Mouse (Mus musculus) MEL (cell line): Measurements from ENCODE around the gene Raver2. TPM values are rescaled to one million over a fixed set of nuclear protein-coding genes. Genes with fewer than 3 reads are reported as not detected.

ENCODE experiments used
- DNase-seq: peaks from one replicate; pipeline ENCODE4 v3.0.0; 2011; ENCODE audit warnings: low read depth, low spot score
- H3K27ac ChIP-seq: 2 replicates; pipeline ENCODE4 v1.5.1; 2012; ENCODE audit warnings: low read depth, mild to moderate bottlenecking, control low read depth, low read length, moderate library complexity; ENCODE audit not compliant: control insufficient read depth
- H3K27me3 ChIP-seq, 2 experiments: fragments of 150-350 bp in 1 of 2; sonication (generic) in 1 of 2; 2 replicates each; pipeline ENCODE4 v1.6.1; 2012; ENCODE audit warnings: low read length in 2 of 2, mild to moderate bottlenecking in 2 of 2, improper control_type of control experiment in 1 of 2, moderate library complexity in 1 of 2; ENCODE audit not compliant: insufficient read depth in 2 of 2, control insufficient read depth in 1 of 2
- H3K36me3 ChIP-seq, 2 experiments: 2 replicates each; pipeline ENCODE4 v1.6.1; 2012 to 2014; ENCODE audit warnings: low read length in 2 of 2, improper control_type of control experiment in 1 of 2, inconsistent platforms in 1 of 2, mild to moderate bottlenecking in 1 of 2; ENCODE audit not compliant: insufficient read depth in 2 of 2, control insufficient read depth in 1 of 2
- H3K4me1 ChIP-seq, 2 experiments: fragments of 150-350 bp in 1 of 2; sonication (generic) in 1 of 2; 2 replicates each; pipeline ENCODE4 v1.6.1; 2012; ENCODE audit warnings: low read length in 2 of 2, improper control_type of control experiment in 1 of 2, mild to moderate bottlenecking in 1 of 2; ENCODE audit not compliant: insufficient read depth in 2 of 2, control insufficient read depth in 1 of 2
- H3K4me3 ChIP-seq, 2 experiments: fragments of 150-350 bp in 1 of 2; sonication (generic) in 1 of 2; 2 replicates each; pipeline ENCODE4 v1.5.1; 2012; ENCODE audit warnings: low read depth in 2 of 2, low read length in 2 of 2, mild to moderate bottlenecking in 2 of 2, moderate library complexity in 2 of 2, control low read depth in 1 of 2, improper control_type of control experiment in 1 of 2; ENCODE audit not compliant: control insufficient read depth in 1 of 2, insufficient read depth in 1 of 2
- H3K79me2 ChIP-seq: 2 replicates; pipeline ENCODE4 v1.6.1; 2012; ENCODE audit warnings: mild to moderate bottlenecking, low read length, moderate library complexity; ENCODE audit not compliant: control insufficient read depth, poor library complexity, insufficient read depth
- H3K9ac ChIP-seq: 2 replicates; pipeline ENCODE4 v1.6.1; 2012; ENCODE audit warnings: low read depth, mild to moderate bottlenecking, control low read depth, low read length, moderate library complexity; ENCODE audit not compliant: control insufficient read depth, poor library complexity, severe bottlenecking
- H3K9me3 ChIP-seq: fragments of 150-350 bp; sonication (generic); replicated peaks from 2 replicates; pipeline ENCODE4 v1.6.1; 2012; ENCODE audit warnings: mild to moderate bottlenecking, low read length, improper control_type of control experiment, moderate library complexity; ENCODE audit not compliant: insufficient read depth
- CHD1 ChIP-seq: IDR thresholded peaks from 2 replicates; pipeline ENCODE4 v1.6.1; 2012; ENCODE audit warnings: low read depth, mild to moderate bottlenecking, inconsistent platforms, low read length, improper control_type of control experiment
- CHD2 ChIP-seq: IDR thresholded peaks from 2 replicates; pipeline ENCODE4 v1.6.1; 2011; ENCODE audit warnings: low read length, improper control_type of control experiment
- CTCF ChIP-seq, 3 experiments: IDR thresholded peaks in 2 of 3; conservative IDR thresholded peaks in 1 of 3; 2 replicates each; pipeline ENCODE4 v1.5.1; 2011 to 2012; ENCODE audit warnings: low read length in 3 of 3, low read depth in 2 of 3, mild to moderate bottlenecking in 2 of 3, improper control_type of control experiment in 1 of 3, inconsistent platforms in 1 of 3, mixed read lengths in 1 of 3, moderate library complexity in 1 of 3; ENCODE audit not compliant: control insufficient read depth in 1 of 3, insufficient read depth in 1 of 3, poor library complexity in 1 of 3, severe bottlenecking in 1 of 3
- ELF1 ChIP-seq: IDR thresholded peaks from 2 replicates; pipeline ENCODE4 v1.6.1; 2014; ENCODE audit warnings: low read depth, mild to moderate bottlenecking, inconsistent platforms, low read length, improper control_type of control experiment, moderate library complexity
- EP300 ChIP-seq, 2 experiments: IDR thresholded peaks; 2 replicates each; pipeline ENCODE4 v1.6.1; 2011; ENCODE audit warnings: improper control_type of control experiment in 2 of 2, low read length in 2 of 2, low read depth in 1 of 2, mild to moderate bottlenecking in 1 of 2
- GABPA ChIP-seq: IDR thresholded peaks from 2 replicates; pipeline ENCODE4 v1.6.1; 2012; ENCODE audit warnings: low read depth, mild to moderate bottlenecking, inconsistent platforms, low read length, improper control_type of control experiment, moderate library complexity
- GATA1 ChIP-seq: IDR thresholded peaks from 2 replicates; pipeline ENCODE4 v1.6.1; 2011; ENCODE audit warnings: low read depth, low read length, improper control_type of control experiment
- HCFC1 ChIP-seq: IDR thresholded peaks from 2 replicates; pipeline ENCODE4 v1.6.1; 2012; ENCODE audit warnings: low read depth, mild to moderate bottlenecking, inconsistent platforms, low read length, improper control_type of control experiment, moderate library complexity
- JUND ChIP-seq: IDR thresholded peaks from 2 replicates; pipeline ENCODE4 v1.6.1; 2011; ENCODE audit warnings: low read depth, mild to moderate bottlenecking, improper control_type of control experiment, low read length
- KAT2A ChIP-seq: conservative IDR thresholded peaks from 2 replicates; pipeline ENCODE4 v1.6.1; 2012; ENCODE audit warnings: low read depth, low read length, improper control_type of control experiment, inconsistent platforms
- MAFK ChIP-seq: IDR thresholded peaks from 2 replicates; pipeline ENCODE4 v1.6.1; 2011; ENCODE audit warnings: low read depth, mild to moderate bottlenecking, low read length, improper control_type of control experiment, borderline replicate concordance
- MAX ChIP-seq: IDR thresholded peaks from 2 replicates; pipeline ENCODE4 v1.6.1; 2011; ENCODE audit warnings: low read length, improper control_type of control experiment
- MAZ ChIP-seq: IDR thresholded peaks from 2 replicates; pipeline ENCODE4 v1.6.1; 2012; ENCODE audit warnings: low read depth, mild to moderate bottlenecking, inconsistent platforms, low read length, improper control_type of control experiment
- MXI1 ChIP-seq: IDR thresholded peaks from 2 replicates; pipeline ENCODE4 v1.6.1; 2011; ENCODE audit warnings: mild to moderate bottlenecking, low read depth, low read length, improper control_type of control experiment
- NELFE ChIP-seq: IDR thresholded peaks from 2 replicates; pipeline ENCODE4 v1.6.1; 2011; ENCODE audit warnings: low read depth, low read length, improper control_type of control experiment
- POLR2AphosphoS2 ChIP-seq: IDR thresholded peaks from 2 replicates; pipeline ENCODE4 v1.6.1; 2011; ENCODE audit warnings: low read length, improper control_type of control experiment
- POLR2AphosphoS5 ChIP-seq: IDR thresholded peaks from 2 replicates; pipeline ENCODE4 v1.6.1; 2012; ENCODE audit warnings: low read depth, borderline replicate concordance, mild to moderate bottlenecking, inconsistent platforms, low read length, moderate library complexity, mixed read lengths
- RCOR1 ChIP-seq: IDR thresholded peaks from 2 replicates; pipeline ENCODE4 v1.6.1; 2012; ENCODE audit warnings: low read depth, mild to moderate bottlenecking, inconsistent platforms, low read length, improper control_type of control experiment
- SIN3A ChIP-seq: IDR thresholded peaks from 2 replicates; pipeline ENCODE4 v1.6.1; 2012; ENCODE audit warnings: low read length, improper control_type of control experiment, inconsistent platforms
- SMC3 ChIP-seq: IDR thresholded peaks from 2 replicates; pipeline ENCODE4 v1.6.1; 2011; ENCODE audit warnings: low read depth, low read length, improper control_type of control experiment
- TCF12 ChIP-seq: IDR thresholded peaks from 2 replicates; pipeline ENCODE4 v1.6.1; 2014; ENCODE audit warnings: low read depth, mild to moderate bottlenecking, inconsistent platforms, low read length, improper control_type of control experiment, moderate library complexity
- USF1 ChIP-seq: IDR thresholded peaks from 2 replicates; pipeline ENCODE4 v1.6.1; 2014; ENCODE audit warnings: low read depth, mild to moderate bottlenecking, inconsistent platforms, low read length, improper control_type of control experiment, moderate library complexity
- USF2 ChIP-seq, 2 experiments: IDR thresholded peaks; 2 replicates each; pipeline ENCODE4 v1.6.1; 2011 to 2012; ENCODE audit warnings: improper control_type of control experiment in 2 of 2, low read length in 2 of 2, borderline replicate concordance in 1 of 2, inconsistent platforms in 1 of 2, low read depth in 1 of 2, mild to moderate bottlenecking in 1 of 2; ENCODE audit not compliant: insufficient read depth in 1 of 2
- ZC3H11A ChIP-seq: IDR thresholded peaks from 2 replicates; pipeline ENCODE4 v1.6.1; 2012; ENCODE audit warnings: low read depth, mild to moderate bottlenecking, inconsistent platforms, low read length, improper control_type of control experiment
- ZKSCAN1 ChIP-seq: IDR thresholded peaks from 2 replicates; pipeline ENCODE4 v1.6.1; 2012; ENCODE audit warnings: low read depth, mild to moderate bottlenecking, inconsistent platforms, low read length, improper control_type of control experiment, moderate library complexity
- polyA plus RNA-seq, 2 experiments: library from polyadenylated mRNA; stranded (reverse) in 1 of 2; unstranded in 1 of 2; fragments of >175 nt in 1 of 2; fragments of >200 nt in 1 of 2; gene quantifications; 2 replicates each; pipeline versions ENCODE4 v1.2.1 to v1.2.4; 2012; ENCODE audit warnings: low replicate concordance in 2 of 2, low read depth in 1 of 2; ENCODE audit not compliant: insufficient read length in 2 of 2, insufficient read depth in 1 of 2, missing spikeins in 1 of 2
- total RNA-seq: library from RNA; depleted of rRNA; stranded (reverse); fragments of 300-350 nt; gene quantifications from 2 replicates; pipeline ENCODE4 v1.2.3, GENCODE M21; 2012

Raver2 gene
- total and polyA plus RNA-seq, 3 experiments, result 0.03 to 0.04 TPM; not detected in 1

DNA sequence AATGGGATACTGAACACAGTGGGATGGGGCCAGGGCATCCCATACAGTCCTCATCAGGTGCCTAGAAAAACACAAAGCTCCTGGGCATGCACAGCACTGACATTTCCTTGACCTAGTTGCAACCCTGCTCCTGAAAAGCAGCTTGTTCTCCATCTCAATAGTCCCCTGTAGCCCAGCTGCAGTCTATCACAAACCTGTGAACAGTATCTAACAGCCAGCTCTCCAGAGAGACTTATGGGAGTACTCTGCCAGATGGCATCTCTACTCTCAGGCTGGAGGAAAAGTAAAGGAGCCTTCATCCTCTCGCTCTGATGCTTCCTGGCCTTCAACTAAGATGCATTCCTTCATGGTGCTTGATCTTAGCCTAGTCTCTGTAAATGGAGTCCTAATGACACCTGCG lies 95.9 kb downstream of the Raver2 start:
- peaks cover 6 to 12% of the 10 kb centered on the region in 2 experiments; a peak in 3 of 4 replicates for H3K4me1 ChIP-seq
- DNase-seq, result no peak
- peaks cover 10 to 11% of the 10 kb centered on the region in 2 experiments for H3K36me3 ChIP-seq
- H3K27ac ChIP-seq, result no peak overlapping the region
- H3K79me2 ChIP-seq, result no peaks in the 10 kb centered on the region
- no peak overlapping the region for H3K9ac ChIP-seq
- no peaks in the 10 kb centered on the region for H3K27me3 ChIP-seq
- H3K4me3 ChIP-seq, result no peak overlapping the region
- TF ChIP-seq MAFK (no peak), MAX (no peak), TCF12 (no peak), CHD2 (no peak), ZKSCAN1 (no peak), NELFE (no peak), MXI1 (no peak), CTCF (IDR thresholded peaks at IDR 0.05 in 2 of 3, conservative IDR thresholded peaks at IDR 0.05 in 1 of 3; ENCODE audit: control insufficient read depth in 1 of 3, insufficient read depth in 1 of 3, low read depth in 2 of 3, low read length in 3 of 3, poor library complexity in 1 of 3, severe bottlenecking in 1 of 3) (no peak), SIN3A (no peak), MAZ (no peak), USF1 (no peak), RCOR1 (no peak), KAT2A (no peak), POLR2AphosphoS2 (no peak)
- no peaks in the 10 kb centered on the region for H3K9me3 ChIP-seq

DNA sequence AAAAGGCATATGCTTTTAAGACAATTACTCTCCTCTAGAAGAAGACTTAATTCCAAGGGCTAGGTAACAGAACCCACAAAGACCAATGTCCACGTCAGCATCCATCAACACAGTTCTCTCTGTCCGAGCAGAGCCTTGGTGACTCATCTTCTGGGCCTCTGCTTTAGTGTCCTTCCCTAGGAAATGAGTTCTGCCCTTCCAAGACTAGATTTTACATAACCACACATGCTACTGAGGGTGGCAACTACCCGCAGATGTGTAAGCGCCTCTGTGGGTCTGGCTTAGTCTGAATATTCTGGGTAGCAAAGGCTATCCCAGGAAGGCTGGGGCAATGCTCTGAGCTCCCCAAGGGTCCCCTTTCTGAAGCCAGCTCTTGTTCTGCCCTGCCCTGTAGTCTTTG lies 97.0 kb downstream of the Raver2 start:
- Histone ChIP-seq H3K4me3 (no peak overlapping the region), H3K79me2 (no peaks in the 10 kb centered on the region), H3K9me3 (no peaks in the 10 kb centered on the region), H3K36me3 (peaks cover 12 to 20% of the 10 kb centered on the region in 2 experiments), H3K4me1 (peaks cover 11 to 20% of the 10 kb centered on the region in 2 experiments), H3K9ac (no peak overlapping the region), H3K27me3 (no peaks in the 10 kb centered on the region), H3K27ac (no peak overlapping the region)
- no peak for DNase-seq
- TF ChIP-seq HCFC1 (no peak), SMC3 (no peak), ELF1 (no peak), ZC3H11A (no peak), JUND (no peak), GATA1 (no peak), KAT2A (no peak), USF1 (no peak), GABPA (no peak), TCF12 (no peak), POLR2AphosphoS2 (no peak), NELFE (no peak), MAZ (no peak), EP300 (IDR thresholded peaks at IDR 0.05; ENCODE audit: low read depth in 1 of 2, low read length in 2 of 2) (no peak), CTCF (IDR thresholded peaks at IDR 0.05 in 2 of 3, conservative IDR thresholded peaks at IDR 0.05 in 1 of 3; ENCODE audit: control insufficient read depth in 1 of 3, insufficient read depth in 1 of 3, low read depth in 2 of 3, low read length in 3 of 3, poor library complexity in 1 of 3, severe bottlenecking in 1 of 3) (no peak), SIN3A (no peak), USF2 (IDR thresholded peaks at IDR 0.05; ENCODE audit: borderline replicate concordance in 1 of 2, insufficient read depth in 1 of 2, low read depth in 1 of 2, low read length in 2 of 2) (no peak), POLR2AphosphoS5 (no peak), MAX (no peak), CHD1 (no peak)
- TF ChIP-seq, all 39 proteins: peak for 0
